11 mouse cellular contexts compared by ENCODE assay signal in genomic region chr13:37833500-37833899, GRCm38 (mm10). TPM values are rescaled to one million over a fixed set of nuclear protein-coding genes. Genes with fewer than 3 reads are reported as not detected.
DNase-seq lines count a peak whose midpoint lies in the region; ATAC-seq and TF ChIP-seq lines count a peak whose summit lies in the region.
"Had no signal": no experiment of that assay in that cellular context is flagged by ENCODE, and none has a peak within 500 bp of the region (broad histone marks: within the 10 kb centered on the region; RNA-seq: fewer than 3 reads in every experiment).

No protein-coding gene starts in this region.

- no peaks in the 10 kb centered on the region for H3K27me3 ChIP-seq in heart, adult 2 months (ENCODE audit: control insufficient read depth, insufficient read depth, low read length)
- no peaks in the 10 kb centered on the region for H3K27me3 ChIP-seq in liver, embryonic 16.5 days (ENCODE audit: control insufficient read depth, insufficient read depth, low read depth, low read length)
- H3K27me3 ChIP-seq in forebrain, postnatal 0 days (ENCODE audit: insufficient read depth, low read length), result peaks cover 17% of the 10 kb centered on the region

- H3K79me2 ChIP-seq in heart, adult 2 months (replicated peaks; ENCODE audit: control insufficient read depth, insufficient read depth, low read length), result peaks cover 8% of the 10 kb centered on the region

- peak; percentile 25; the same call in 1 of the 2 replicates for ATAC-seq in liver, embryonic 16.5 days (ENCODE audit: low read depth)
- ATAC-seq in forebrain, postnatal 0 days, result no peak
- ATAC-seq: forebrain, embryonic 14.5 days; hindbrain, postnatal 0 days had no signal

- H3K9ac ChIP-seq in heart, adult 2 months (ENCODE audit: low read depth, low read length), result no peak overlapping the region
- 0 out of 2 replicates have a peak overlapping the region, but pooled peaks have one; percentile 21 for H3K9ac ChIP-seq in liver, embryonic 16.5 days (ENCODE audit: low read depth, low read length)
- H3K9ac ChIP-seq in forebrain, postnatal 0 days, result no peak overlapping the region

- DNase-seq in heart, adult 2 months, result peak; percentile 43 to 62
- DNase-seq in heart, postnatal 14 days, result no peak
- DNase-seq in natural killer cell, adult 2 months (ENCODE audit: low spot score in 2 of 2), result peak; percentile 46
- DNase-seq in layer of hippocampus, adult 9-11 months, result no peak
- no peak for DNase-seq in gastrocnemius, postnatal 36 days
- DNase-seq in forebrain, postnatal 0 days, result no peak
- DNase-seq: cerebellum, postnatal 36 days had no signal

- 29% methylated on average over 8 of the region's 8 CpGs for WGBS in heart, adult 2 months
- WGBS in bone marrow, adult 2 months, result 16% methylated on average over 8 of the region's 8 CpGs
- 59% methylated on average over 8 of the region's 8 CpGs for WGBS in liver, embryonic 16.5 days (ENCODE audit: insufficient replicate concordance)
- 69% methylated on average over 8 of the region's 8 CpGs for WGBS in forebrain, postnatal 0 days

- 0 out of 2 replicates have a peak, but pooled peaks have one; percentile 27 for TF ChIP-seq EP300 in heart, adult 2 months (IDR thresholded peaks at IDR 0.05; ENCODE audit: insufficient read depth, low read depth, low read length)

- H3K4me1 ChIP-seq in heart, adult 2 months (ENCODE audit: control insufficient read depth, insufficient read depth, low read length), result peaks cover 21% of the 10 kb centered on the region
- peaks cover 13% of the 10 kb centered on the region for H3K4me1 ChIP-seq in bone marrow, adult 2 months (ENCODE audit: control insufficient read depth, insufficient read depth, low read length)
- H3K4me1 ChIP-seq in liver, embryonic 16.5 days (ENCODE audit: control insufficient read depth, low read depth, low read length), result peaks cover 53% of the 10 kb centered on the region
- no peaks in the 10 kb centered on the region for H3K4me1 ChIP-seq in forebrain, postnatal 0 days (ENCODE audit: insufficient read depth)

- no peak for TF ChIP-seq POLR2A in heart, adult 2 months (IDR thresholded peaks at IDR 0.05; ENCODE audit: insufficient read depth, low read depth, low read length)
- peak; percentile 57; the same call in 1 of the 2 replicates for TF ChIP-seq POLR2A in bone marrow, adult 2 months (IDR thresholded peaks at IDR 0.05; ENCODE audit: borderline replicate concordance, control insufficient read depth, low read depth, low read length)

- TF ChIP-seq CTCF in heart, adult 2 months (IDR thresholded peaks at IDR 0.05), result peak; percentile 21; the same call in 1 of the 2 replicates
- TF ChIP-seq CTCF in bone marrow, adult 2 months (IDR thresholded peaks at IDR 0.05; ENCODE audit: control insufficient read depth, insufficient read depth, low read length), result peak; percentile 40; the same call in 1 of the 2 replicates
- no peak for TF ChIP-seq CTCF in forebrain, postnatal 0 days (IDR thresholded peaks at IDR 0.05; ENCODE audit: low read depth)

- H3K4me3 ChIP-seq in heart, adult 2 months, result no peak overlapping the region
- H3K4me3 ChIP-seq in bone marrow, adult 2 months (replicated peaks; ENCODE audit: control insufficient read depth, low read depth, low read length), result peak overlapping the region; percentile 21
- no peak overlapping the region for H3K4me3 ChIP-seq in liver, embryonic 16.5 days (ENCODE audit: low read depth, low read length)
- no peak overlapping the region for H3K4me3 ChIP-seq in forebrain, postnatal 0 days (ENCODE audit: low read depth, low read length)

- peak overlapping the region; percentile 14; the same call in 1 of the 2 replicates for H3K4me2 ChIP-seq in liver, embryonic 16.5 days (ENCODE audit: low read depth, low read length)
- H3K4me2 ChIP-seq in forebrain, postnatal 0 days (ENCODE audit: low read depth), result no peak overlapping the region

- H3K9me3 ChIP-seq in liver, embryonic 16.5 days (replicated peaks; ENCODE audit: control insufficient read depth, low read length), result no peaks in the 10 kb centered on the region
- no peaks in the 10 kb centered on the region for H3K9me3 ChIP-seq in forebrain, postnatal 0 days (ENCODE audit: low read length)

- intact Hi-C loops in heart, adult 2 months (cut with DNase I), result no loop called here
- intact Hi-C loops in heart, postnatal 14 days (cut with DNase I), result no loop called here
- intact Hi-C loops in gastrocnemius, postnatal 36 days (cut with DNase I), result no loop called here

- peak overlapping the region; percentile 61 for H3K27ac ChIP-seq in heart, adult 2 months
- peak overlapping the region; percentile 85 for H3K27ac ChIP-seq in bone marrow, adult 2 months (ENCODE audit: control insufficient read depth, insufficient read depth, low read depth, low read length, poor library complexity)
- H3K27ac ChIP-seq in liver, embryonic 16.5 days (ENCODE audit: low read length), result peak overlapping the region; percentile 42; the same call in 1 of the 2 replicates
- H3K27ac ChIP-seq in forebrain, postnatal 0 days (ENCODE audit: low read depth, low read length), result no peak overlapping the region
- H3K27ac ChIP-seq: hindbrain, postnatal 0 days had no signal

- H3K36me3 ChIP-seq in heart, adult 2 months (ENCODE audit: control insufficient read depth, insufficient read depth, low read length), result peaks cover 16% of the 10 kb centered on the region
- no peaks in the 10 kb centered on the region for H3K36me3 ChIP-seq in liver, embryonic 16.5 days (ENCODE audit: control insufficient read depth, insufficient read depth)
- H3K36me3 ChIP-seq in forebrain, postnatal 0 days (ENCODE audit: insufficient read depth), result no peaks in the 10 kb centered on the region

RNA-seq across cellular contexts. Expression of gene Rreb1, which starts 55.3 kb away (rescaled TPM):
- total RNA-seq in heart, adult 2 months (2021), result 10 to 100 TPM; 34.3 to 57.5 TPM
- 12.8 and 16.4 TPM in 2 replicates for polyA plus RNA-seq in heart, adult 2 months (2012; rRNA removed)
- 10 to 100 TPM; 50.4 to 54.5 TPM for total RNA-seq in heart, postnatal 14 days (2021)
- 7.5 and 17.7 TPM in 2 replicates for polyA plus RNA-seq in bone marrow, adult 2 months (2011; ENCODE audit: insufficient read depth, insufficient read length, low replicate concordance, missing spikeins)
- 4.2 and 5.9 TPM in 2 replicates for polyA plus RNA-seq in liver, embryonic 16.5 days (2015; fragmentation: Nextera tagmentation; extraction: Ambion mirVana)
- total RNA-seq in gastrocnemius, postnatal 36 days (2021), result 10 to 100 TPM; 16.1 to 22.5 TPM
- 4.9 and 11.6 TPM in 2 replicates for total RNA-seq in forebrain, postnatal 0 days (2014; rRNA removed)
- polyA plus RNA-seq in forebrain, postnatal 0 days (2015; fragmentation: Nextera tagmentation; extraction: Ambion mirVana), result 1.0 and 1.6 TPM in 2 replicates

Comparison
In these comparisons a context has a peak if more than half of its experiments do, and no peak if none do; other contexts are left out.
1. DNase-seq: peak in heart, adult 2 months (2 of 2) and natural killer cell, adult 2 months (2 of 2); none in heart, postnatal 14 days (0 of 2), layer of hippocampus, adult 9-11 months (single experiment), gastrocnemius, postnatal 36 days (0 of 2) and forebrain, postnatal 0 days (single experiment).